Mouse (Mus musculus): Measurements from ENCODE around the gene Nhlrc3.
A peak's percentile ranks its signal among the peaks of the same experiment; 100 is the strongest.

The Nhlrc3 gene

DNA sequence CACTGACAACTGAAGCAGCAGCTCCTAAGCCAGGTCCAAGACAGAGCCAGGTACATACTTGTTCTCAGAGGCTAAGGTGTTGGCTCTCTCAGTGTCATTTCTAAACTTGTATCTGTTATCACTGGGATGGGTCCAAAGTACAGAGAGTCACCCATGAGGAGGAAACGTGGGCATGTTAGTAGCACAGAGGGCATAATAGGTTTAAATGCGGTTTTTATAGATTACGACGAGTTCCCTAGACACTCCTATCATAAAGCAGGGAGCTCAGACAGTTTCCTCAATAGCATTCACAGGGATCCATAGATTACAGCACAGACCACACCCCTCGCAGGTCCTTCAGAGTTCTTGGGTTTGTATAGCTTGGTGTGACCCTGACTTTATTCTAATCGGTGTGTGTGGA, 9.1 kb downstream of the Nhlrc3 start:
- no peak for DNase-seq

DNA sequence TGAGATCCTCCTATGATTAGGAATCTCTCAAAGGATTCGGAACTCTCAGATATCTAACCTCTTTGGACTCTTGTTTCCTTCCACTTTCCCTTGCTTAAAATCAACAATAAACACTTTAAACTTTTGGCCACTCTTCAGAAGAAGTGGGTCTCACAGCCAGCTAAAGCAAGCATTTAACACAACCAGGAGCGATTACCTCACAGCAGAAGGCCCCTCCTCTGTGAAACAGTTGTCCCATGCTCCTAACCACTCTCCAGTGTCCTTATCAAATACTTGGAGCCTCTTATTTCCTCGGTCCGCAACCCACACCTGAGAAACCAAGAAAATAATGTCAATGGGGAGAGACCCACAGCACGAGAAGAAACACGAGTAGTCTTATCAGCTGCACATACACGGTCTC, 9.8 kb downstream of the Nhlrc3 start:
- DNase-seq = no peak

DNA sequence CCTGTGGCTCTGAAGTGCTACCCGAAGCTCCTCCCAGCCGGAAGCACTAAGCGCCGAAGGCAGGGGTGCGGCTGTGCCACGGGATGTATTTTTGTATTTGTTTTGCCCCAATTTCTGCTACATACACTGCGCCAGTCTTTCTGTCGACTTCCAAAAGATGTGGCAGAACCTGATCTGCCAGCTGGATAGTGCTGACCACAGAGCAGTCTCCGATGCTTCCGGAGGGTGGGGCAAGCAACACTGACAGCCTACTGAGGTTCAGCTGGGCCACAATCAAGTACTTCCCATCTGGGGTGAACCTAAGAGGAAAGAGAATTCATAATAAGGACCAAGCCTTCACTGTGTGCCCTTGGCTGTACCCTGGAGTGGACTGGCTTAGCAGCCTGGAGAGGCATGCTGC, 10.8 kb downstream of the Nhlrc3 start:
- DNase-seq = no peak

DNA sequence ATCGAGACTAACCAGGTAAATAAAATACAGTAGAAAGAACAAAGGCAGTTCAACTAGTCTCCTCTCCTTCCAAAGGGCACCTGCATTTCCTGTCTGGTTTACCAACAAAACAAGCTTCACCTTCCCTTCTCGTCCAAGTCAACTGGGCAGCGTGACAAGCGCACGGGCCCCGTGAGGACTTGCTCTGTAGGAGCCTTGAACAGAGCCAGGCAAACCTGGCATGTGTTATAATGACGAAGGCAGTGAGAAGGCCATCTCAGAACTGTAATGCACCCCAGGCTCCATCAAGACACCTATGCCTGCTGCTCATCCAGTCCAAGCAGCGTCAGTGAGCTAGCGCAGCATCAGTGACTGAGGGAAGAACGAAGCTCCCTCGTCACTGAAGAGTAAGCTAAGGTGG, 12.5 kb downstream of the Nhlrc3 start:
- no peak for DNase-seq

DNA sequence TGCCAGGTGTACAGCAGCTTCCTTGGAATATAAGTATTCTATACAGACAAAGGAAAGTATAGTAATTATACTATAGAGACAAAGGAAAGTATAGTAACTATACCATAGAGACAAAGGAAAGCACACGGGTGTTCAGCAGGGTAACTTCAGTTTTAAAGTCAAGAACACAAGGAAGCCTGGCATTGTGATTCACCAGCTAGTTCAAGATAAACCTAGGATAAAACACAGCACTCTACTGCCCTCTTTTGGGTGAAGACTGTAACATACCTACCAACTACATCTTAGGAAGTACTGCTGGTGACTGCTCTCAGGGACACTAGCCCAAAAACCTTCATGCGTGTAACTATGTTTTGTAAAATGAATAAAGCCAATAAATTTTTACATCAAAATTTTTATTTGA, 14.9 kb downstream of the Nhlrc3 start:
- no peak for DNase-seq

DNA sequence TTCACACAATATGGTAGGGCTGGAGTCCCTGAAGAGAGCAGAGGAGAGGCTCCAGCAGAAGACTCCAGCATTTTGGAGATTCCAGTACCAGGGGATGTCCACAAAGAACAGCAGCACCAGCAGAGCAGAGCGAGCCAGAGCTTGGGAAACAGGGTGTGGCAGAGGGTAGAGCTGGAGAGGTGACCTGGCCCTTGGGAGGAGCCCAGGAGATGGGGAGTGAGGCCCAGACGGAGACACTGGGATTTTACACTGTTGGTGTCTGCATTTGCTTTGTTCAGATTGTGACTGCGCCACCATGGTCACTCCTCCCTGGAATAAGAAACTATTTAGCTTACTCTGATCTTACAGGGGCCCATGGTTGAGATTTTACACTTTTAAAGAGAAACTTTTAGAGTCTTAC, 16.3 kb downstream of the Nhlrc3 start:
- DNase-seq = no peak

DNA sequence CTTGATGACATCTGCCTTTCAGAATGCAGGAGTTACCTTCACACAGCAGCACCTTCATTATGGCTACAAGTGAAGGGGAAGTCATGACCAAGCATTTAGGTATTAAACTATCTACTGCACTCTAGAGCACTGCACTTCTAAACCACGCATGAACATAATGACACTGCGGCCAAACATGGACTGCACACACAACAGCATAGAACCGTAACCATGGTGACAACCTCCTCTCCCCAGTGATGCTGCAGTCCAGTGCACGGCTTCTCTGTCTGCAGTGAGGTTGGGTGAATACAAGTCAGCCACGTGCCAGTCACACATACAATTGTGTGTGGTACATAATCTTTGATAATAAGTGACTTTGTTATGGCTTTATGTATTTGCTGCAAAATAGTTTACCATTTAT, 17.6 kb downstream of the Nhlrc3 start:
- no peak for DNase-seq

DNA sequence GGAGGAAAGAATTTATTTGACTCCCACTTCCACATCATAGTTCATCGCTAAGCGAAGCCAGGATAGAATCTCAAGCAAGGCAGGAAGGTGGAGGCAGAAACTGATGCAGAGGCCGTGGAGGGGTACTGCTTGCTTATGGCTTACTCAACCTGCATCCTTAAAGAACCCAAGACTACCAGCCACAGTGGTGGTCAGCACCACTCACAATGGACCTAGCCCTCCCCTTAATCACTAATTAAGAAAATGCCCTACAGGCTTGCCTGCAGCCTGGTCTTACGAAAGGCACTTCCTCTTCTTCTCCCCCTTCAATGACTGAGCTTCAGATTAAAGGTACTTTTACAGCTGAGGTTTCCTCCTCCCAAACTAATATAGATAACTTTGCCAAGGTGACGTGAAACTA, 26.6 kb downstream of the Nhlrc3 start:
- no peak for DNase-seq

DNA sequence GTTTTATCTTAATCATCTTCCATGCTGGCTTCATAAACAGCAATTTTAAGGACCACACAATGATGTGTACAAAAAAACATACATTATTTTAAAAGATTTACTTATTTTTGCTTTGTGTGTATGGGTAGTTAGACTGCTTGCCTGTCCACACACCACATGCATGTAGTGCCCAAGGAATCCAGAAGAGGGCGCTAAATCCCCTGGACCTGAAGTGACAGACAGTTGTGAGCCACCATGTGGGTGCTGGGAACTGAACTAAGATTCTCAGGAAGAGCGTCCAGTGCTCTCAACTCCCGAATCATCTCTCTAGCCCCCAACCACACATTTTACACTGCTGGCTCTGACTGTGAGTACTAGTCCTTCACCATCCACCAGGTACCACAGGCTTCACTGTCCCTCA, 28.5 kb downstream of the Nhlrc3 start:
- no peak for DNase-seq

DNA sequence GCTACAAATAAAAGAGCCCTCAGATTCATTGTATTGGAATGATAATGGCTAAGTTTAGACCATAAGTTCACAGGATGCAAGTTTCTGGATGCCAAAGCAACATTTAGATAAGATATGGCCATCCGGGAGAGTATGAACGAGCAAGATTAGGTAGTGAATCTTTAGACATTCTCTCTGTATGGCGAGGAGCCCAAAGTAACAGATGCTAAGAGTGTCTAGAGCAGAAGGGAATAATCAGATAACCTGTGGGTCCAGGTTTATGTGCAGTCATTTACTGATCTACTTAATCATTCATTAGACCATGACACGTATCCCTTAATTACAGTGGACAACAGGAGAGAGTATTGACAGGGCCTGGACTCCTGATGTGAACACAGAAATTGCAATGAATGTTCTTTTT, 39.6 kb downstream of the Nhlrc3 start:
- no peak for DNase-seq

DNA sequence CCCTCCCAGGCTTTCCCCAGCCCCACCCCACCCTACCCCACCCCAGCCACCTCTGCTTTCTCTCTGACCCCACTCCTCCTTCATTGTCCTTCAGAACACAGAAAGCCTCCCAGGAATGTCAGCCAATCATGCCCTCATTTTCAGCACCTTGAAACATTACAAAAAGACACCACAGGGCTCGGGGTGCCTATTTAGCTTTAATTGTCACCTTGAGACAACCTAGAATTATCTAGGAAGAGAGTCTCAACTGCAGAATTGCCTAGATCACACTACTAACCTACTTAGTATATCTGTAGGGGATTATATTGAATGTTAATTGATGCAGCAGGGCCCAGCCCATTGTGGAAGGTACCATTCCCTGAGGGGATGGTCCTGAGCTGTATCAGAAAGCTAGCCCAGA, 40.4 kb downstream of the Nhlrc3 start:
- DNase-seq = no peak

DNA sequence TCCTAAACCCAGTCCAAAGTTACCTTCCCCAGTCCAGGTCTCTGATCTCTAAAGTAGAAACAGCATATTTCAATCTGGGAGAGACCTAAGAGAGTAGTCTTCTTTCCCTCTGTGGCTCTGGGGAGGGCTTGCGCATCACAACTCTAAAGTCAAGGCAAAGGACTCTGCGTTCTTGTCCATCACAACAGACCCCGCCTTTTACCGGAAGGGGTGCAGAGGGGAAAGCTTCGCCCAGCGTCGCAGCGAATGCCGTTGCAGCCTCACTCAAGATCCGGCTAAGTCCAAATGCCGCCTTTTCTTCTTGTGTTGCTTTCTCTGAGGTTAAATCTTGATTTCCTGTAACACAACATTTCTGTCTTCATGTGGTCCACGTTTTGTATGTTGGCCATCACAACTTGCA, 41.5 kb downstream of the Nhlrc3 start:
- no peak for DNase-seq

DNA sequence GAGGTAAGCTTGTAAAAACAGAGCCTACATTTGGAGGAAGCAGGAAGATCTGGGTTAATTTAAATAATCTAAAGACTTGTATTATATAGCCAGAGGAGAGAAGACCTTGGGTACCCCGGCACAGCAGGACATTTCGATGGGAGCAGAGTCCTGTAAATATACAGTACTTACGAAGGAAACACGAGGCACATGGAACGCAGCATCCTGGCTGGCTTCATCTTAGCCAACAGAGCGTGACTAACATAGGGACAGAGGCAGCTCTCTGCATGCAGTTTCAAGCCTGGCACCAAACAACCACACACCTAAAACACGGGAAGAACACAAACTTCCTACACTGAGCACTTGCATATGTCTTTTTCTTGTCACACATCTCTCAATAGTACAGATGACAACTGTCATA, 45.4 kb downstream of the Nhlrc3 start:
- DNase-seq = no peak

DNA sequence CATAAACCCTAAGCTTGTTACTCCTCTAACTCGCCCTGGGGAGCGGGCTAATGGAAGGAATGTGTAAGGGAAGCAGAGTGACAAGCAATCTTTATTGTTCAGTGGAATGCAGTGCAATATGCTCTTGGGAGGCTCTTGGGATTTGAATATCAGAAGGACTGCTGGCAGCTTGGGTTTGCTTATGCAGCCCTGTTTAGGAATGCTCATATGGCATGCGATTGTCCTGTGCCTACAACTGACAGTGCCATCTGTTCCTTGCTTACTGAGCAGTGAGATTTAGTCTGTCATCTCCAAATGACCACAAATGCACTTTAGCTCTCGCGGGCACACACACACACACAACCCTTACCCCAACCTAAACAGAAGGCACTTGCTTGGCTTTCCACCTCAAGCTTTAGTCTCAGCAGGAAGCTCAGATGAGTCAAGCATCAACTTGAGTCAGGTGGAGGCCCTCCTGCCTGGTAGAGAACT, 47.1 kb downstream of the Nhlrc3 start:
- DNase-seq = peak; percentile 10

DNA sequence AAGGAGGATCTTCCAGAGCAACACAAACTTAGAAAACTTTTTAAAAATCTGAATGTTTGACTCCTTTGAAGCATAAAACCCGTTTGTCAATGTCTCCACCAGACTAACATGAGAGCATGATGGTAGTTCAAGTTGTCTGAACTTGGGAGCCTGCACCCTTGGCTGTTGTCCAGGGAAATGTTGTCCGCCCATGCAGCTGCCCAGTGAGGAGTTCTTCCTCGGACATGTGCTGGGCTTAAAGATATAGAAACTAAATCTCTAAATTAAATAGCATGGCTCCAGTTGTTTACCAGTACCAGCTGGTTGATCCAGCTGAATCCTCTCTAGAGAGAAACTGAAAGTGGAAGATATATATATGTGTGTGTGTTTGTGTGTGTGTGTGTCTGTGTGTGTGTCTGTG, 49.2 kb downstream of the Nhlrc3 start:
- DNase-seq = no peak

DNA sequence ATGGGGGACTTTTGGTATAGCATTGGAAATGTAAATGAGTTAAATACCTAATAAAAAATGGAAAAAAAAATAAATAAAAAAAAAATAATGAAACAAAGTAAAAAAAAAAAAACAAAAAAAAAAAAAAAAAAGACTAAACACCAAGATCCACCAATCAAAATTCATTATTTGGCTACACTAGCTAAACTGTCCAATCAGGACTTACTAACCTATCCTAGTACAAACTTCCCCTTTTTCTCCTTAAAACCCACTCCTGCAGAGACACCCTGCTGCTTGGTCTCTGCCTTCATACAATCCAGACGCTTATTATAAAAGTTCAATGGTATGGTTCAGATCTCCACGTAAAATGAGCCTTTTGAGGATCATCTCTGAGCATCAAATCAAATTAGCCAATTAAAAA, 49.7 kb downstream of the Nhlrc3 start:
- DNase-seq = no peak

DNA sequence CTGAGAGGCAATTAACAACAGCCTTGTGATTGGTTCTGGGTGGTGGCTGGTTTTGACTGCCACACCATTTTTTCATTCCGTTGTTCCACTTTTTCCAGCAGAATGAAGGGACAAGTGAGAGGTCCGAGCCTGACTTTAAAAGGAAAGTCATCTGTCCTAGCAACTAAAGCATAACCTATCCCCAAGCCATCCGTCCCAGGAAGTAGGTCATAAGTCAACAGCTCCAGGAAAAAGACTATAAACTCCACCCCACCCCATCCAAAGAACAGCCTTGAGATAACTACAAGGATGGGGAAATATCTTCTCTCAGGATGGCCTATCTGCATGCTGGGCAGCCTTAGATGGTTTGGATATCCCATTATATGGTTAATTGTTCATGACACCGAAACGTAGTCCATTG, 50.9 kb downstream of the Nhlrc3 start:
- DNase-seq = no peak

DNA sequence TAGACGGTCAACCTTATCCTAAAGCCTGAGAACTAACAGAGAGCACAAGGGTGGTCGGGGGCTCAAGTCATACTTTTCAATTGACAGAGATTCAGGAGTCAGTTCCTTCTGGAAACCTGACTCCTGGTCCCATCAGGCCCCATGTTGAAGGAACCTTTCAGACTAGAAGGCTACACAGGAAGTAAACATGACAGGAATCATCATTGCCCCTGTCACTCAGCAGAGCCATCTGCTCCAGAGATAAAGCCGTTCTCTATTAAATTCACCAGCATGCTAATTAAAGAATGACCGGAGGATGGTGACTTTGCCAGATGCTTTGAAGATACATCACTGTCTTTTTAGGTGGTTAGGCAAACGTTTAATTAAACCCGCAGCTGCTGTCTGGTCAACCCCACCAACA, 53.1 kb downstream of the Nhlrc3 start:
- no peak for DNase-seq

DNA sequence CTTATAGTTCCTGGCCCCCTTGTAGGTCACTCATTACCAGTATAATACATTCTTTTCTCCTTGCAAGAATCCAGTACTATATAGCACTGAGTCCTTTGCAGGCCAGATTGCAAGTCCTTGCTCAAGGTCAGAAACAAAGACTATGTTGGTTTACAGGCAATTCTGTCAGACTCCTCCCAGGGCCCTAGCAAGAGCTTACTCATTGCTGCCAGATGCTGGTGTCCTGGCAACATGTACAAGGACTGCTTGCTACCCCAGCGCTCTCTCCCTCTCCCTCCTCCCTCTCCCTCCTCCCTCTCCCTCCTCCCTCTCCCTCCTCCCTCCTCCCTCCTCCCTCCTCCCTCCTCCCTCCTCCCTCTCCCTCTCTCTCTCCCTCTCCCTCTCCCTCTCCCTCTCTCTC, 56.0 kb downstream of the Nhlrc3 start:
- DNase-seq = no peak
